Mouse (Mus musculus) left cerebral cortex, adult 8-10 months (tissue): ENCODE data around the gene Phykpl. TPM values are rescaled to one million over a fixed set of nuclear protein-coding genes. Genes with fewer than 3 reads are reported as not detected.
A peak's percentile ranks its signal among the peaks of the same experiment; 100 is the strongest.
"Not testable (repeated sequence)": the region's sequence is repeated elsewhere in the genome, so short reads cannot be mapped to it uniquely, and the experiment has no call there.

Source experiments
- DNase-seq, 2 experiments: peaks; one replicate each; pipeline ENCODE4 v3.0.0; 2022; ENCODE audit warnings: low spot score in 2 of 2
- total RNA-seq, 4 experiments: library from RNA; stranded (reverse); gene quantifications; 2 replicates each; pipeline ENCODE4 v1.2.4; 2022

Gene Phykpl
- total RNA-seq, 4 experiments from 2014 or later, result 5.9 to 8.5 (median 6.5) TPM

GRCm38 (mm10) chr11:51585608-51586252 lies 1.2 kb downstream of the Phykpl start:
- DNase-seq, result no peak

DNA sequence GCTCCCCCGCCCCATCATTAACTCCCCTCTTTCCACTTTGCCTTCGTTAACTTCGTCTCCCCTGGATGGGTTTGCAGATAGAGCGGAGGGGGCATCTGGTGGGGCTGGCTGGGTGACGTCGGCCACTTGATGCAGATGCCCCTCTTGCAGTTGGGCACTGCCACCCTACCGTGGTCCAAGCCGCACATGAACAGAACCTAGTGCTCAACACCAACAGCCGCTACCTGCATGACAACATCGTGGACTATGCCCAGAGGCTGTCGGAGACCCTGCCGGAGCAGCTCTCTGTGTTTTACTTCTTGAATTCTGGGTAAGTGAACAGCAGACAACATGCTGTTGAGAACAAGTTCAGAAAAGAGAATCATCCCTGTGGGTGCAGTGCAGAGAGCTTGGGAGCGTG lies 1.9 kb downstream of the Phykpl start:
- DNase-seq, result no peak

- no peak for DNase-seq
Observed at GRCm38 (mm10) chr11:51587059-51587458, 2.5 kb downstream of the Phykpl start.

GRCm38 (mm10) chr11:51588833-51589232 lies 4.3 kb downstream of the Phykpl start:
- no peak for DNase-seq

GRCm38 (mm10) chr11:51590002-51590401 lies 5.4 kb downstream of the Phykpl start:
- DNase-seq, result no peak

DNA sequence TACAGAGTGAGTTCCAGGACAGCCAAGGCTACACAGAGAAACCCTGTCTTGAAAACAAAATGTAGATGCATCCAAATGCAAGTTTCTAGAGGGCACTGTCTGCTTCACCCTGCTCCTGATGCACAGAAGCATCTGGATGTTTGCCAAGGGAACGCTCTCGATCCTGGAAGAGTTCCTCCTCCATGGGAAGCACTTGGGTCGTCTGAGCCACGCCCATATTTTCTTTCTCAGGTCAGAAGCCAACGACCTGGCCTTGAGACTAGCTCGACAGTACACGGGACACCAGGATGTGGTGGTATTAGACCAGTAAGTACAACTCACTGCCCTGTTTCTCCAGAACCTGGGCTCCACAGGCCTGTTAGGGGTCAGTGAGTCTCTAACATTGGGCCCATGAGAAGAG lies 6.6 kb downstream of the Phykpl start:
- no peak for DNase-seq

DNA sequence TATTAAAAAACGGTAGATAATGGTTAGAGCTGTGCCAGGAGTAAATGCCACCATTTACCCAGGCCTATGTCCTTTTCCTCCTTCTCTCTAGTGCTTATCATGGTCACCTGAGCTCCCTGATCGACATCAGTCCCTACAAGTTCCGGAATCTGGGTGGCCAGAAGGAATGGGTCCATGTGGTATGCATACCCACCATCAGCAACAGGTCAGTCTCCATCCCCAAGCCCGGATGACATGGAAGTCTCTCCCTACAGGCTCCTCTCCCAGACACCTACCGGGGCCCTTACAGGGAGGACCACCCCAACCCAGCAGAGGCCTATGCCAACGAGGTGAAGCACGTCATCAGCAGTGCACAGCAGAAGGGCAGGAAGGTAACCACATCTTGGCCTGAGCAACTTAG lies 7.4 kb downstream of the Phykpl start:
- DNase-seq, result no peak

DNA sequence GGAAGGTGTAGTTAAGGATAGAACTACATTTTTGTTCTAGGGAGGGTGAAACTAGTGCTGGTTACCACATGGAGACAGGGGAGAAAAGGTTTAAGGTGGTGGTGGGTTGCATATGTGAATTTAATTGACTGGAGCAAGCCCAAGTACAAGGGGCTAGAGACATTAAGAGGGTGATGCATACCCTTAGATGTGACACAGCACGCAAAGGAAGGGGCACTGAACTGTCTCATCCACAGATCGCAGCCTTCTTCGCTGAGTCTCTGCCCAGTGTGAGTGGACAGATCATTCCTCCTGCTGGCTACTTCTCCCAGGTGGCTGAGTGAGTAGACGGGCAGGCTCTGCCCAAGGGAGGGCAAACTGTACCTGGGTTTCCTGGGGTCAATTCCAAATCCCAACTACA lies 8.8 kb downstream of the Phykpl start:
- DNase-seq, result no peak

DNA sequence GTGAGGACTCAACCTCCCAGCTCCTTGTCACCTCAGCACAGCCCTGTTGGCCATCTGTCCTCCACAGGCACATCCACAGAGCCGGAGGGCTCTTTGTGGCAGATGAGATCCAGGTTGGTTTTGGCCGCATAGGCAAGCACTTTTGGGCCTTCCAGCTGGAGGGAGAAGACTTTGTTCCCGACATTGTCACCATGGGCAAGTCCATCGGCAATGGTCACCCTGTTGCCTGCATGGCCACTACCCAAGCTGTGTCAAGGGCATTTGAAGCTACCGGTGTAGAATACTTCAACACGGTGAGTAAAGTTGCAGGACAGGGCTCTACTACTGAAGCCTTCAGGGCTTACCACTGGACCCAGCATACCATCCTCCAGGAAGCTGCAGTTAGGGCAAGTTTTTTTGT lies 9.3 kb downstream of the Phykpl start:
- DNase-seq, result no peak

DNA sequence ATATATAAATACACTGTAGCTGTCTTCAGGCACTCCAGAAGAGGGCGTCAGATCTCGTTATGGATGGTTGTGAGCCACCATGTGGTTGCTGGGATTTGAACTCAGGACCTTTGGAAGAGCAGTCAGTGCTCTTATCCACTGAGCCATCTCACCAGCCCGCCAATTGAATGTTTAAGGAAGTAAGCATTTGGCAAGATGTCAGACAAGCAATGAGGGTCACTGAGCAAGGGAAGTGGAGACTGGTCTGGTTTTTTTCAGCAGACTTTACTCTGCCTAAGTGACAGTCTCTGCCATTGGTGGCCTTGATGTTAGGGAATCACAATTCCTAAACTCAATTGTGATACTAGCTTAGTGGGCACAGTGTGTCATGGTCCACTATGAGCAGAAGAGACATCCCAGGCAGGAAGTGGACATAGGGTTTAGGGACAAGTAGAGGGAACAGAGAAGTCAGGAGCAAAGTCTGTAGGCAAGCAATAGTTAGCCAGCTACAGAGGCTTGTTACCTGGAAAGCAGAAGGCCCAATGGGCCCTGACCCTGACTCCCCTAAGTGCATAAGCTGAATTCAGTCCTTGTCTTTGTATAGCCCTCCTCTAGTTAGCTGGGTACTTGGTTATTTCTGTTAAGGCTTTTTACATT lies 10.3 kb downstream of the Phykpl start:
- no peak for DNase-seq

DNA sequence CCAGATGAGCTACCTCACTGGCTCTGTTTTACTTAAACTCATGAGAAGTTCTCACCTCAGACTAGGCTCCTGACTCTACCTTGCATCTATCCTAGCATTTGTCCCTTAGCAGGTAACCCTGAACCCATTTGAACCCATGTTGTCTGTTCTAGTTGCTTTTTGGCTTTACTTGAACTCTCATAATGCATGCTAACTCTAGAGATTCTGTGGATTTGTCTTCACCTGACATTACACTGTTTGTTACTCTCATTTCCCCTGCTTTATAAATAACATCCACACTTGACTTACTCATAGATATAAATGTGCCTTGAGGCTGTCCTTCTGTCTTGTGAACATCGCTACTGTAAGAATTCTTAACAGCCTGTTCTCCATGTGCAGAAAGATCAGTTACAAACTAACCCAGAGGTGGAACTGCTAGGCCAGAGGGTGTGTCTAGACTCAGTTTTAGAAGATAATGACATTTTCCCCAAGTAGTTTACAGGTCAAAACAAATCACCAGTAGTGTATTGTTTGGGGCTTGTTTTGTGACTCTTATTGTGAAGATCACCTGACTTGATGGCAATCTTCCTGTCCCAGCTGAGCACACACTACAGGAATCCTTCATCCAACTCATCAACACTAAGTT lies 11.0 kb downstream of the Phykpl start:
- DNase-seq, result no peak

- DNase-seq, result no peak
Observed at GRCm38 (mm10) chr11:51597553-51597952, 13.0 kb downstream of the Phykpl start.

DNA sequence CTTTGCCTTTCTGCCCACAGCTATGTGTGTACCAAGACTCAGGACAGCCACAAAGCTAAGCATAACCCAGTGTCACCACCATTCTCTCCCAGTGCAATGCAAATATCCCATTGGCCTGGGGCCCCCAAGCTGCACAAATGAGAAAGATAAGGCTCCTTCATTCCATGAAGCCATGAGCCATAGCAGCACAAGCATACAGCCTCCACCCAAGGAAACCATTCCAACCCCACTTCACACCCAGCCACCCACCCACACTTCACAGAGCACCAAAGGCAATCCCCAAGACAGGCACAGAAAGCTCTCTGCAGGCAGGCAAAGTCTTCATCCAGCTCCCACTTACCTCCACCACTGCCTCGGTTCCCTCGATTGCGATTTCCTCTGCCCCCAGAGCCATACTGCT lies 17.7 kb downstream of the Phykpl start:
- no peak for DNase-seq

- DNase-seq, result peak in 1 of 2 experiments; percentile 66
Observed at GRCm38 (mm10) chr11:51605602-51606446, 21.3 kb downstream of the Phykpl start.

- peak; percentile 96 to 97 for DNase-seq
Observed at GRCm38 (mm10) chr11:51606447-51607095, 22.0 kb downstream of the Phykpl start, which contains the start of gene Hnrnpab. Gene Hnrnpab (minus strand): TSS chr11:51606847.

GRCm38 (mm10) chr11:51607096-51607738 lies 22.7 kb downstream of the Phykpl start:
- no peak for DNase-seq

DNA sequence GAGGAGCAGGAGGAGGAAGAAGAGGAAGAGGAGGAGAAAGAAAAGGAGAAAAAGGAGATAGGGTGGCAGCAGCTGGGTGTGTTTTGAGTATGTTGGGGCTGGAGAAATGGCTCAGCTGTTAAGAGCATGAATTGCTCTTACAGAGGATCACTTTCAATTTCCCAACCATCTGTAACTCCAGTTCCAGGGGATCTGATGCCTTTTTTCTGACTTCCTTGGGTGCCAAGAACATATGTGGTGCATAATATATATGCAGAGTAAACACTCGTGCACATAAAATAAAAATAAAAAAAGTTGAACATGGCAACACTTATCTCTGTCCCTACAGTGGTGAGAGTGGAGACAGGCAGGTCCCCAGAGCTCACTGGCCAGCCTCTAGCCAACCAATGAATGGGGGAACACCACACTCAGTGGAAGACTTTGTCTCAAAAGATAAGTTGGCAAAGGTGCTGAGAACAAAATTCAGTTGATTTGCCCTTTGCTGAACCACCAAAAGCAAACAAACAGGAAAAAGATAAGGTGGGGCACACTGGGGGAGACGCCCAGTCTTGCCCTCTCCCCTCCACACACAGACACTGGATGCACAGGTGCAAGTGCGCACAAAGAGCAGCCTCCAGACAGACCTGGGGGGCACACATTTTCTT lies 24.8 kb downstream of the Phykpl start:
- DNase-seq, result no peak

- not testable (repeated sequence) for DNase-seq
Observed at GRCm38 (mm10) chr11:51609940-51610339, 25.4 kb downstream of the Phykpl start.

DNA sequence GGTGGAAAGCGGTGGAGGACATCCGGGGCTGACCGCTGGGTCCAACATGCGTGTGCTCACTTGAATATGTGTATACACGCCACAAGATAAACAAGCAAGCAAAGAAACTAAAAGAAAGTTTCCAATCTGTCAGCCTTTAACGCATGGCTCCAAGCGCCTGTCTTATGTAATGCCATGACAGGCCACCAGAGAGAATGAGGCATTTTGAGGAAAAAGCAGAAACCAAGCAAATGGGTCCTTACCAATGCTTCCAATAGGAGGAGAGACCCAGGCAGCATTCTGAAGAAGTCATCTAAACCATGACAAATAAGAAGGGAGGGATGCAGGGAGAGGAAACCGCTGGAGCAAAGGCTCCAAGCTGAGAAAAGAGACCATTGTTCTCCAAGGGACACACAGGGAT lies 29.7 kb downstream of the Phykpl start:
- DNase-seq, result no peak

DNA sequence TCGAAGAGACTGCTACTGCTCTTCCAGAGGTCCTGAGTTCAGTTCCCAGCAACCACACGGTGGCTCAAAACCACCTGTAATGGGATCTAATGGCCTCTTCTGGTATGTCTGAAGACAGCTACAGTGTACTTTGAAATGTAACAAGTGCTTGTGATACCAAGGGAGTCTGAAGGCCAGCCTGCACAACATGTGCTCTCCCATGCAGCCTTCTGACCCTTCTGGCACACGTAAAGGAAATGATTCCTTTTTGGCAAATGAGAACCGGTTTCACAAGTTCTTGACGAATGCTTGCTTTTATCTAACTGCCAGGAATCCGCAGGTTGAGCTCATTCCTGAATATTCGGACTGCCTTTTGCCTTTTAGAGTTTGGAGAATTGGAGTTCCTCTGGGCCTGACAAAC lies 30.6 kb downstream of the Phykpl start:
- no peak for DNase-seq
